Mouse (Mus musculus) hindbrain, embryonic 12.5 days (tissue): ENCODE results near the gene Fgfbp1. TPM values are rescaled to one million over a fixed set of nuclear protein-coding genes. Genes with fewer than 3 reads are reported as not detected.

Source experiments
- polyA plus RNA-seq: library from polyadenylated mRNA; unstranded; fragments of >200 nt; fragmentation: Nextera tagmentation; extraction: Ambion mirVana; gene quantifications from 2 replicates; pipeline ENCODE4 v1.2.1, GENCODE M21; 2016

The Fgfbp1 gene
- polyA plus RNA-seq, 1 experiment from 2014 or later, result 1.1 TPM

Other genes starting within 250 kb of the Fgfbp1 start
- 0.14 and 0.18 TPM in 2 replicates for gene Bst1, start 162.9 kb downstream of the Fgfbp1 start, polyA plus RNA-seq
- gene Fbxl5, start 160.1 kb downstream of the Fgfbp1 start, polyA plus RNA-seq, result 60.6 TPM in 2 replicates
- 5.1 and 5.9 TPM in 2 replicates for gene Cd38, start 113.2 kb downstream of the Fgfbp1 start, polyA plus RNA-seq
- gene Gm7879, start 68.6 kb downstream of the Fgfbp1 start, polyA plus RNA-seq, result not detected in 2 replicates
- gene Prom1, start 120.3 kb upstream of the Fgfbp1 start, polyA plus RNA-seq, result 88.3 and 95.5 TPM in 2 replicates
- 36.1 and 37.6 TPM in 2 replicates for gene Tapt1, start 244.8 kb upstream of the Fgfbp1 start, polyA plus RNA-seq